Mouse (Mus musculus) T-cell, adult 2 months (primary cell): ENCODE data around the gene C2cd3.

ENCODE experiments used
- DNase-seq: peaks from one replicate; pipeline ENCODE4 v3.0.0; 2022; ENCODE audit warnings: low spot score

The C2cd3 gene

DNA sequence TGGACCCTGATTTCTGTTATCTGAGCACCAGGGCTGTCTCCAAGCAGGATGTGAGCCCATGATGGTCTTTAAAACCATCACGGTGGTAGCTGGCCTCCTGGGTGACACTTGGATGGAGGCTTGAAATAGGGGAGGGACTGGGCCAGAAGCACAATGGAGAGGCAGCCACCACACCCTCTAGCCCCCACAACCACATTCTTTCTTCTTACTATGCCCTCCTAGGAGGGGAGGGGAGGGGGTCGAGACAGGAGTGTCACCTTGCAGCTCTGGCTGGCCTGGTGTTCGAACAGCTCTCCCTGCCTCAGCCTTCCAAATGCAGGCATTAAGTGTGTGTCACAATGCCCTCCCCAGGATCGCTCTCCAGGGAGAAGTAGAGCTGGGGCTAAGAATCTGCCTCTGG is 125.4 kb downstream of the C2cd3 start:
- no peak for DNase-seq

DNA sequence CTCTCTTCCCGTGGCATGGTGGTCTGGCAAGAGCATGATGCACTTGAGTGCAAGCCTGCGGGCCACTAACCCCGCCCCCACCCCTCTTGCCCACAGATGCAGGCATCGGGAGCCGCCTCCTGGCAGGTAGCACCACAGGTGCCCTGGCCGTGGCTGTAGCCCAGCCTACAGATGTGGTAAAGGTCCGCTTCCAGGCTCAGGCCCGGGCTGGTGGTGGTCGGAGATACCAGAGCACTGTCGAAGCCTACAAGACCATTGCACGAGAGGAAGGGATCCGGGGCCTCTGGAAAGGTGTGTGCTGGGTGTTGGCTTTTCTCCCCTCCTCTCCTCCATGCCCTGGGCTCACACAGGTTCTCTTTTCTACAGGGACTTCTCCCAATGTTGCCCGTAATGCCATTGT is 125.9 kb downstream of the C2cd3 start:
- no peak for DNase-seq

DNA sequence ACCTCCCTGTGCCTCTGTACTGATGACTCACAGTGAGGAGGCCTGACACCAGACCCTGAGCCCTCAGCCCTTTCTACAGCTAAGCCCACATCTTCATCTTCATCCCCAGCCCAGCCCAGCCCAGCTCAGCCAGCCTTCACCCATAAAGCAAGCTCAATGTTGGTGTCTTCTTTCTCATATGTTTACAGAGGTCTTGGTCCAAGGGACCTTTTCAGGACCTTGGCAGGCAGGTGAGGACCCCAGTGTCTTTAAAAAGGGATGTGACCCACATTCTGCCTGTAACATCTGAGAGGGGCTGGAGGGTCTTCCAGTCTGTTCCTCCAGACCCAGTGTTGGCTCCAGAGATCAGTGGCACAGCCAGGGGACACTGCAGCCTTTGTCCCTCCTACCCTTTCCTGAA is 127.4 kb downstream of the C2cd3 start:
- DNase-seq: no peak

DNA sequence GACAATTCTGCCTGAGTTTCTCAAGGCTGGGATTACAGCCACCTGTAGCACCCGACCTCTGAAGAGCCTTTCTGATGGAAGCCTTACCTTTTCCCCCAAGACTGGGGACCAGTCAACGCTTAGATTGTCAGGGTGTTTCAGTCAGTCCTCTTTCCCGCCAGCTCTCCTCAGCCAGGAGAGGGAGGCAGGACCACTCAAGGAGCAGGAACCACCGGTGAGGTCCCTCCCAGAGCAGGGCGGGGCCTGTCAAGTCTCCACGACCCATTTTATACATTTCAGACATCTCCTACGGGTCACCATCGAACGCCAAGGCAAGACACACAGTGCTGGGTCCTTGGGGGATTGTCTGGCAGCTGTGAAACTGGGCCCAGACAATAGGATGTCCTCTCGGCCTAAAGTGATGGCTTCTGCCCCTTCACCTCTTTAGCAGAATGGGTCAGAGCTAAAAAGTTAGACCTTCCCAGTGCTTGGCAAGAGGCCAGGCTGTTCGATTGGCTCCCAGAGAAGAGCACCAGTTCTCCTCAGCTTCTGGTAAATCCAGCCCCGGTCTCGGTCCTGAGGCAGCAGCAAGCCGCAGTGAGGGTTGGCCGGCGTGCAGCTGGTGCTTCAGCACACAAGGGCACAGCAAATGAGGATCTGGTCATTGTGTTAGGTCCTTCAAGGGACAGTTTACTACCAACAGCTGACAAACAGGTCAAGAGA is 128.4 kb downstream of the C2cd3 start:
- DNase-seq: no peak

DNA sequence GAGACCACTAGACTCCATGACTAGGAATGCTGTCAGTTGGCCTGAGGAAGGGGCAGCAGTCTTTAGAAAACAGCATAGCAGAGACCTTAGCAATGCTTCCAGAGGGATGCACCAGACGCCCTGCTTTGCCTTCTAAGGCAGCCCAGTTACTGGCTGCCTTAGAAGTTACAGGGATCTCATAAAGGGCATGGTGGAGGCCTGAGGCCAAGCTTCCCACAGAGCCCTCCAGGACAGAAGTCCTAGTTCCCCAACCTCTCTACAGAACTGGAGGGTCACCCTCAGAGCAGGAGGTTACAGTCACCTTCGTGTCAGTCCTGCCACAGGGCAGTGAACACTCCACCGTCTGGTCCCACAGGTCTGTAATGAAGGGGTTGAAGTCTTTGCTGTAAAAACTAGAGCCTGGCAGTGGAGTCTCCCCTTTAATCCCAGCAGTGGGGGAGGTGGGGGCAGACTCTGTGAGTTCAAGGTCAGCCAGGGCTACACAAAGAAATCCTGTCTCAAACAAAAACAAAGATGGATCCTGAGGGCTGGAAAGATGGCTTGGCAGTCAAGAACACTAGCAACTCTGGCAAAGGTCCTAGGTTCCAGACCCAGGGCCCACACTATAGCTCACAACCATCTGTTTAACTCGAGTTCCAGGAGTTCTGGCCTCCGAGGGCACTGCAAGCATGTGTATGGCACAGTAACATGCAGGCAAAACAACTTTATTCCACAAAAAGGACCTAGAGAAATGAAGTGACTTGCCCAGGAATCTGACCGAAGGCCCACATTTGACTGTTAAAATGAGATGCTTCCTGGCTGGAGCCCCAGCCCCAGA is 129.2 kb downstream of the C2cd3 start:
- DNase-seq: no peak

DNA sequence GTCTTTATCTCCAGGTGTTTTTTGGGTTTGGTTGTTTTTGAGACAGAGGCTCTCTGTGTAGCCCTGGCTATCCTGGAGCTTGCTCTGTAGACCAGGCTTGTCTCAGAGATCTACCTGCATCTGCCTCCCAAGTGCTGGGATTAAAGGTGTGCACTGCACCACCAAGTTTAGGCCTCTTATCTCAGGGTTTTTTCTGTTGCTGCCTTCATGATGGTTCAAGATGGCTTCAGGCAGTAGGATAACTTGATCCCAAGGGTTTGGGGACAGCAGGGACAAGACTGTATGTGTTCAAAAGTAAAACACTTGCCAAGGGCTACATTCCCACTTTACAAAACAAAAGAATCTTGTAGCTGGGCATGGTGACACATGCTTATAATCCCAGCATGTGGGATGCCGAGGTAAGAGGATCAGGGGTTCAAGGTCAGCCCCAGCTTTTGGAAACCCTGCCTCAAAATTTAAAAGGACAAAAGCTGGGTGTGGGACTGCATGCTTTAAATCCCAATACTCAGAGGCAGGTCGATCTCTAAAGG is 129.9 kb downstream of the C2cd3 start:
- no peak for DNase-seq

DNA sequence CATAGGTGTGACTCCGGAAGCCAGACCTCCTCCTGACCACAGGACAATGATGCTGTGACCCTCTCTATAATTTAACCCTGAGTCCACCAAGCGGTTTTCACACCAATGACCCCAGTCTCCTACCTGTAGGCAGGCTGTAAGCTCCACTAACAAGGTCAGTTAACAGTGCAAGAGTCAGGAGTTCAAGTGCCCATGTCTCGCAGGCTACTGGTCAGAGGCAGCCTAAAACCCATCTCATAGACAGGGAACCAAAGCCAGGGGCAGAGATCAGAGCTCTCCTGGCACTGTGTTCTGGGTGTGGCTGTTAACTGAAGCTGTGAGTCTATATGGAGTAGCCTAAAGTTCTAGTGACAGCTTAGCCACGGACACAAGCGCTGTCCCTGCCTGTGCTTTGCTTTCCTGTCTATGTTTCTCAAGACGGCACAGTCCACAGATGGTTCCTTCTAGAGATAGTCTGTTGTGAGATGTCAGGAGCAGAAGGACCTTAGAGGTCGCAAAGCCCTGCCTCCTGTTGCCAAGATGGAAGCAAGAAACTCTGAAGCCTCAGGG is 130.4 kb downstream of the C2cd3 start:
- no peak for DNase-seq

DNA sequence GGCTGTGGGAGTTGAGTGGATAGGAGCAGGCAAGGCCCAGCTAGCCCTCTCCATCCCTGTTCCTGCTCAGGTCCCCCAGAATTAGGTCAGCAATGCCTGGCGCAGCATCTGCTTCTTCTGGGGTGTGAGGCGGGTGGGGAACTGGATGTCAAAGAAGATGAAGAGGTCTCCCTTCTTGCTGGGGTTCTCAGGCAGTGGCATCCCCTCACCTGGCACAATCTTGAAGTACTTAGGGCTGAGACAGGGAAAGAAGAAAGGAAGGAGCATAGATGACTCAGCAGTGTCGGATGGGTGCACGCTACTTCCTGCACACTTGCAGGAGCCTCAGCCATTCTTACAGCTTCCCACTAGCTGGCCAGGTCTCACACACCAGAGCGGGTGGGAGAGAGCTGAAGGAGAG is 131.0 kb downstream of the C2cd3 start:
- DNase-seq: no peak

DNA sequence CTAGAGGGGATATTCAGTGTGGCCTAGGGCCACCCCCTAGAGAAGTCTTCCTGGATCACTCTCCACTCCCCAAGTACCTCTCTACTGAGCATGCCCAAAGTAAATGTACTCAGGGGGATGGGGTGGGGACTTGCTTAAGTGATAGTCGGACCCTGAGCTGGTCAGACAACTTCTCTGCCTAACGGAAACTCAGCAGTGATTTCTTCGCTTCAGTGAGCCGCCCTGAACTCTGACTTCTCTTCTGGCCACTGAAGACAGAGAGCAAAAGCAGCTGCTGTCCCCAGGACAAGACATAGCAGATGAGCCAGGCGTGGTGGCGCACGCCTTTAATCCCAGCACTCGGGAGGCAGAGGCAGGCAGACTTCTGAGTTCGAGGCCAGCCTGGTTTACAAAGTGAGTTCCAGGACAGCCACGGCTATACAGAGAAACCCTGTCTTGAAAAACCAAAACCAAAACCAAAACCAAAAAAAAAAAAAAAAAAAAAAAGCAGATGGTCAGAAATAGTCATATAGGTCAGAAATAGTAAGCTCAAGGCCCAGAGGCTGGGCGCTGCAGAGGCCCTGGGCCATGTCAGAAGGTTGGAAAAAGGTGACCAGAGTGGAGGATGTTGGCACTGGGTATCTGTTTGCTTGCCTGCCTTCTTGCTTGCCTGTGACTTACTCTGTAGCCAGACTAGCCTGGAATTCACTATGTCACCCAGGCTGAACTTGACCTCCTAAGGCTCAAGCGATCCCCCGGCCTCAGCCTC is 132.9 kb downstream of the C2cd3 start:
- DNase-seq: no peak

DNA sequence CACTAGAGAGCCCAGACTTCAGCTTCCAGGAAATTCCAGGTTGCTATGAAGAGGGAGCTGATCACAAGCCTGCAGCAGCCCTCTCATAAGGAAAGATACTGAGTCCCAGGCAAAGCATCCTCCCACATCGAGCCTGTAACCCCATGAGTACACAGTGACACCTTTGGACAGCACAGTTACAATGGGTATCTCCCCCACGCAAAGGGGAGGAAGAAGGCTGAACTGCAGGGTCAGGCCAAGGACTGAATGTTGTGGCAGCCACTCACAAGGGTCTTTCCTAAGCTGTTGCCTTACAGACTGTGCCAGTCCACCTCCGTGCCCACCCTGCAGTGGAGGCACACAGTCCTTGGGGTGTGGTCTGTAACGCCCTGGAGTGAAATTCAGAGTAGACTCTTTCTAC is 134.5 kb downstream of the C2cd3 start:
- DNase-seq: no peak

DNA sequence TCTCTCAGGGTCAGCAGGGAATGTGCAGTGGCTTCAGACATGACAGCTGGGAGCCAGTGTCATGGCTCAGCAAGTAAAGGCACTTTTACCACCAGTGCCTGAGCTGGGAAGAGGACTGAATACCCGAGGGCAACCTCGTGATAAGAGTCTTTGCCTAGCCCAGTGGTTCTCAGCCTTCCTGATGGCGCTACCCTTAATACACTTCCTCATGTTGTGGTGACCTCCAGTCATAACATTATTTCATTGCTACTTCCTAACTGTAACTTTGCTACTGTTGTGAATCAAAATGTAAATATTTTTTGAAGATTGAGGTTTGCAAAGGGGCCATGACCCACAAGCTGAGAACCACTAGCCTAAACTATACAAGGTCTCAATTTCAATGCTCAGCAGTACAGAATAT is 136.6 kb downstream of the C2cd3 start:
- DNase-seq: no peak

DNA sequence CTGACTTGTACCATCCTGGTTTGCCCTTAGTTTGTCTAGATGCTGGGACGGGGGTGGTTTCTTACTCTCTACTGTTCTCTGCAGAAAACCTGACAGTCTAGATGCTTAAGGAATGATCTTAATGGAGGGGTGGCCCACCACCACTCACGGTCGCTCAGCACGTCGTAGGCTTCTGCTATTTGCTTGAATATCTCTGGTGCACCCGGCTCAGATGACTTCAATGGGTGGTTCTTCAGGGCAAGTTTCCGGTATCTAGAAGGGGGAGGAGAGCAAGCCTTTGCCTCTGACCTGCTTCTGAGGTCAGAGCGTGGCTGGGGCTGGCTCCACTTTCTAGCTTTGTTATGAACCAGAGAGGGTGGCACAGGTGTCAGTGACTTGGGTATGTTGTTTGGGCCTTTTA is 139.6 kb downstream of the C2cd3 start:
- peak; percentile 53 for DNase-seq

DNA sequence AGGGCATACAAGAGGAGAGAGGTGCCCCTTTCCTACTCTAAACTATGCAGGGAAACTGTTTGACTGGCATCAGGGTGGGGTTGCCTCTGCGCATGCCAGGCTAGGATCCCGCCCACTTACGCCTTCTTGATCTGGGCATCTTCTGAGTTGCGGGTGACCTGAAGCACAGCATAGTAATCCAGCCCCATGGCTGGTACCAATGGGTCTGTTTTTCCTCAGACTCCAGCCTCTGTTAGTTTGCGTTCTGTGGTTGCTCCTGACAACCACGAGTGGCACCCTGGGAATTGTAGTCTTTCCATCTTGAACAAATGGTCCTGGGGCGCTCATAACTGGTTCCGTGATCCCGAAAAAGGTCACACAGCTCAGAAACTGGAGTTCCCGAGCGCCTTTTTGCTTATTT is 142.5 kb downstream of the C2cd3 start, which contains the start of gene Dnajb13:
Dnajb13 (minus strand) TSS at position 388 of the 400 bp plus-strand sequence.
- DNase-seq: no peak
